Mouse (Mus musculus) cortical plate, adult 2 months (tissue): Measurements from ENCODE around the gene Rab4a. TPM values are rescaled to one million over a fixed set of nuclear protein-coding genes. Genes with fewer than 3 reads are reported as not detected.

ENCODE experiments used
- H3K27ac ChIP-seq: fragments of 200-500 bp; 2 replicates; pipeline ENCODE4 v1.5.1; 2012; ENCODE audit warnings: low read length, control low read depth, inconsistent platforms; ENCODE audit not compliant: insufficient read depth
- H3K4me1 ChIP-seq: fragments of 200-500 bp; 2 replicates; pipeline ENCODE4 v1.6.1; 2011; ENCODE audit warnings: low read length; ENCODE audit not compliant: control insufficient read depth, insufficient read depth
- H3K4me3 ChIP-seq: fragments of 200-500 bp; 2 replicates; pipeline ENCODE4 v1.5.1; 2011; ENCODE audit warnings: mild to moderate bottlenecking, low read length, control low read depth; ENCODE audit not compliant: insufficient read depth
- CTCF ChIP-seq: fragments of 200-500 bp; IDR thresholded peaks from 2 replicates; pipeline ENCODE4 v1.5.1; 2011; ENCODE audit warnings: mild to moderate bottlenecking, control low read depth, low read length; ENCODE audit not compliant: insufficient read depth; ENCODE audit errors: extremely low read depth
- POLR2A ChIP-seq: fragments of 200-500 bp; IDR thresholded peaks from 2 replicates; pipeline ENCODE4 v1.6.1; 2011; ENCODE audit warnings: mild to moderate bottlenecking, low read length, control low read depth; ENCODE audit not compliant: insufficient read depth; ENCODE audit errors: extremely low read depth
- polyA plus RNA-seq: library from polyadenylated mRNA; depleted of rRNA; stranded (reverse); fragments of >200 nt; gene quantifications from 2 replicates; pipeline ENCODE4 v1.2.3, GENCODE M21; 2012

Gene Rab4a
- polyA plus RNA-seq, 1 experiment: 72.7 TPM

- Histone ChIP-seq H3K4me3 (no peak overlapping the region), H3K4me1 (no peaks in the 10 kb centered on the region), H3K27ac (no peak overlapping the region)
- TF ChIP-seq CTCF: no peak
- no peak for TF ChIP-seq POLR2A
Measured at GRCm38 (mm10) chr8:123797928-123798327, 7.9 kb upstream of the Rab4a start.

- Histone ChIP-seq H3K4me3 (no peak overlapping the region), H3K4me1 (no peaks in the 10 kb centered on the region), H3K27ac (no peak overlapping the region)
- TF ChIP-seq CTCF (no peak), POLR2A (no peak)
Measured at GRCm38 (mm10) chr8:123799434-123799833, 6.4 kb upstream of the Rab4a start.

- Histone ChIP-seq H3K4me3 (no peak overlapping the region), H3K4me1 (no peaks in the 10 kb centered on the region), H3K27ac (no peak overlapping the region)
- TF ChIP-seq CTCF (no peak), POLR2A (no peak)
Measured at GRCm38 (mm10) chr8:123799885-123800284, 5.9 kb upstream of the Rab4a start.

GRCm38 (mm10) chr8:123800867-123801266 is 4.9 kb upstream of the Rab4a start:
- Histone ChIP-seq H3K4me3 (no peak overlapping the region), H3K27ac (no peak overlapping the region), H3K4me1 (no peaks in the 10 kb centered on the region)
- TF ChIP-seq CTCF (no peak), POLR2A (no peak)

GRCm38 (mm10) chr8:123801538-123801937 is 4.2 kb upstream of the Rab4a start:
- no peak overlapping the region for H3K4me3 ChIP-seq
- no peak overlapping the region for H3K27ac ChIP-seq
- H3K4me1 ChIP-seq: no peaks in the 10 kb centered on the region
- TF ChIP-seq POLR2A: no peak
- no peak for TF ChIP-seq CTCF

GRCm38 (mm10) chr8:123803639-123804038 is 2.1 kb upstream of the Rab4a start:
- Histone ChIP-seq H3K4me3 (no peak overlapping the region), H3K4me1 (peaks cover 8% of the 10 kb centered on the region; the same call in 1 of the 2 replicates), H3K27ac (no peak overlapping the region)
- no peak for TF ChIP-seq POLR2A
- TF ChIP-seq CTCF: no peak

- TF ChIP-seq CTCF (no peak), POLR2A (no peak)
- H3K4me1 ChIP-seq: peaks cover 8% of the 10 kb centered on the region; the same call in 1 of the 2 replicates
- no peak overlapping the region for H3K4me3 ChIP-seq
- no peak overlapping the region for H3K27ac ChIP-seq
Measured at GRCm38 (mm10) chr8:123804586-123804985, 1.2 kb upstream of the Rab4a start.

- Histone ChIP-seq H3K4me3 (peak overlapping the region; percentile 97), H3K4me1 (peaks cover 10% of the 10 kb centered on the region), H3K27ac (no peak overlapping the region)
- TF ChIP-seq CTCF: no peak
- TF ChIP-seq POLR2A: no peak
Measured at GRCm38 (mm10) chr8:123805209-123805717, 522 bp upstream of the Rab4a start.

GRCm38 (mm10) chr8:123806374-123806935 is 670 bp downstream of the Rab4a start:
- peaks cover 14% of the 10 kb centered on the region for H3K4me1 ChIP-seq
- TF ChIP-seq POLR2A (no peak), CTCF (no peak)
- peak overlapping the region; percentile 97 for H3K4me3 ChIP-seq
- peak overlapping the region; percentile 92 for H3K27ac ChIP-seq

- peaks cover 14% of the 10 kb centered on the region for H3K4me1 ChIP-seq
- peak overlapping the region; percentile 97 for H3K4me3 ChIP-seq
- TF ChIP-seq POLR2A (no peak), CTCF (no peak)
- no peak overlapping the region for H3K27ac ChIP-seq
Measured at GRCm38 (mm10) chr8:123807024-123807431, 1.2 kb downstream of the Rab4a start.
